Mouse (Mus musculus): ENCODE measurements around the gene Nup93.

The Nup93 gene

GRCm38 (mm10) chr8:94317249-94317648 lies 102.9 kb downstream of the Nup93 start:
- peak; percentile 37 for DNase-seq (ENCODE audit: low read depth, low spot score)

GRCm38 (mm10) chr8:94317691-94318090 lies 103.3 kb downstream of the Nup93 start:
- DNase-seq (ENCODE audit: low read depth, low spot score) = no peak

- DNase-seq (ENCODE audit: low read depth, low spot score) = no peak
These were observed 105.7 kb downstream of the Nup93 start for GRCm38 (mm10) chr8:94320036-94320435.

- DNase-seq (ENCODE audit: low read depth, low spot score) = peak; percentile 54
These were observed 107.7 kb downstream of the Nup93 start for GRCm38 (mm10) chr8:94322083-94322482.

GRCm38 (mm10) chr8:94323041-94323440 lies 108.7 kb downstream of the Nup93 start:
- DNase-seq (ENCODE audit: low read depth, low spot score) = peak; percentile 73

- DNase-seq (ENCODE audit: low read depth, low spot score) = no peak
These were observed 109.7 kb downstream of the Nup93 start for GRCm38 (mm10) chr8:94324071-94324470.

- no peak for DNase-seq (ENCODE audit: low read depth, low spot score)
These were observed 111.7 kb downstream of the Nup93 start for GRCm38 (mm10) chr8:94326016-94326415.

GRCm38 (mm10) chr8:94328932-94329728 lies 114.8 kb downstream of the Nup93 start, which contains the start of gene Slc12a3:
Slc12a3 (plus strand) TSS chr8:94329201.
- no peak for DNase-seq (ENCODE audit: low read depth, low spot score)

GRCm38 (mm10) chr8:94330733-94331132 lies 116.4 kb downstream of the Nup93 start:
- DNase-seq (ENCODE audit: low read depth, low spot score) = peak; percentile 82

- DNase-seq (ENCODE audit: low read depth, low spot score) = no peak
These were observed 119.0 kb downstream of the Nup93 start for GRCm38 (mm10) chr8:94333345-94333744.

- DNase-seq (ENCODE audit: low read depth, low spot score) = no peak
These were observed 123.2 kb downstream of the Nup93 start for GRCm38 (mm10) chr8:94337559-94337958.

GRCm38 (mm10) chr8:94340796-94341195 lies 126.4 kb downstream of the Nup93 start:
- DNase-seq (ENCODE audit: low read depth, low spot score) = no peak

GRCm38 (mm10) chr8:94342691-94343090 lies 128.3 kb downstream of the Nup93 start:
- no peak for DNase-seq (ENCODE audit: low read depth, low spot score)

- peak; percentile 91 for DNase-seq (ENCODE audit: low read depth, low spot score)
These were observed 128.9 kb downstream of the Nup93 start for GRCm38 (mm10) chr8:94343290-94343689.

GRCm38 (mm10) chr8:94343778-94344320 lies 129.5 kb downstream of the Nup93 start:
- DNase-seq (ENCODE audit: low read depth, low spot score) = no peak

GRCm38 (mm10) chr8:94345657-94346056 lies 131.3 kb downstream of the Nup93 start:
- DNase-seq (ENCODE audit: low read depth, low spot score) = no peak

GRCm38 (mm10) chr8:94346264-94346663 lies 131.9 kb downstream of the Nup93 start:
- DNase-seq (ENCODE audit: low read depth, low spot score) = no peak

- no peak for DNase-seq (ENCODE audit: low read depth, low spot score)
These were observed 134.1 kb downstream of the Nup93 start for GRCm38 (mm10) chr8:94348425-94348824.

- no peak for DNase-seq (ENCODE audit: low read depth, low spot score)
These were observed 139.7 kb downstream of the Nup93 start for GRCm38 (mm10) chr8:94354069-94354531.

GRCm38 (mm10) chr8:94354571-94354970 lies 140.2 kb downstream of the Nup93 start:
- no peak for DNase-seq (ENCODE audit: low read depth, low spot score)

GRCm38 (mm10) chr8:94357220-94357619 lies 142.9 kb downstream of the Nup93 start:
- no peak for DNase-seq (ENCODE audit: low read depth, low spot score)

GRCm38 (mm10) chr8:94358541-94358940 lies 144.2 kb downstream of the Nup93 start:
- DNase-seq (ENCODE audit: low read depth, low spot score) = peak; percentile 85
